Mouse (Mus musculus): ENCODE data around the gene Vav3. TPM values are rescaled to one million over a fixed set of nuclear protein-coding genes. Genes with fewer than 3 reads are reported as not detected.

Gene Vav3
- polyA plus RNA-seq, 1 experiment, result 2.6 TPM

- H3K4me3 ChIP-seq (ENCODE audit: insufficient read depth, low read length), result no peak overlapping the region
- H3K27ac ChIP-seq (ENCODE audit: insufficient read depth, low read length), result no peak overlapping the region
- TF ChIP-seq CTCF (IDR thresholded peaks at IDR 0.05; ENCODE audit: borderline replicate concordance, insufficient read depth, low read length), result no peak
- H3K4me1 ChIP-seq (ENCODE audit: control insufficient read depth, insufficient read depth, low read length), result no peaks in the 10 kb centered on the region
These were observed 281.3 kb downstream of the Vav3 start for GRCm38 (mm10) chr3:109621721-109622120.

- Histone ChIP-seq H3K27ac (ENCODE audit: insufficient read depth, low read length) (no peak overlapping the region), H3K4me3 (ENCODE audit: insufficient read depth, low read length) (no peak overlapping the region), H3K4me1 (ENCODE audit: control insufficient read depth, insufficient read depth, low read length) (no peaks in the 10 kb centered on the region)
- no peak for TF ChIP-seq POLR2A (IDR thresholded peaks at IDR 0.05; ENCODE audit: low read depth, low read length)
- TF ChIP-seq CTCF (IDR thresholded peaks at IDR 0.05; ENCODE audit: borderline replicate concordance, insufficient read depth, low read length), result no peak
These were observed 281.9 kb downstream of the Vav3 start for GRCm38 (mm10) chr3:109622361-109622760.

GRCm38 (mm10) chr3:109622816-109623215 is 282.4 kb downstream of the Vav3 start:
- no peak for TF ChIP-seq CTCF (IDR thresholded peaks at IDR 0.05; ENCODE audit: borderline replicate concordance, insufficient read depth, low read length)
- no peak for TF ChIP-seq POLR2A (IDR thresholded peaks at IDR 0.05; ENCODE audit: low read depth, low read length)
- Histone ChIP-seq H3K27ac (ENCODE audit: insufficient read depth, low read length) (no peak overlapping the region), H3K4me1 (ENCODE audit: control insufficient read depth, insufficient read depth, low read length) (no peaks in the 10 kb centered on the region), H3K4me3 (ENCODE audit: insufficient read depth, low read length) (no peak overlapping the region)

GRCm38 (mm10) chr3:109623770-109624169 is 283.3 kb downstream of the Vav3 start:
- H3K27ac ChIP-seq (ENCODE audit: insufficient read depth, low read length), result no peak overlapping the region
- no peak overlapping the region for H3K4me3 ChIP-seq (ENCODE audit: insufficient read depth, low read length)
- no peak for TF ChIP-seq CTCF (IDR thresholded peaks at IDR 0.05; ENCODE audit: borderline replicate concordance, insufficient read depth, low read length)
- TF ChIP-seq POLR2A (IDR thresholded peaks at IDR 0.05; ENCODE audit: low read depth, low read length), result no peak
- H3K4me1 ChIP-seq (ENCODE audit: control insufficient read depth, insufficient read depth, low read length), result no peaks in the 10 kb centered on the region

GRCm38 (mm10) chr3:109636045-109636444 is 295.6 kb downstream of the Vav3 start:
- TF ChIP-seq CTCF (IDR thresholded peaks at IDR 0.05; ENCODE audit: borderline replicate concordance, insufficient read depth, low read length) (no peak), POLR2A (IDR thresholded peaks at IDR 0.05; ENCODE audit: low read depth, low read length) (no peak)
- H3K4me3 ChIP-seq (ENCODE audit: insufficient read depth, low read length), result no peak overlapping the region
- H3K27ac ChIP-seq (ENCODE audit: insufficient read depth, low read length), result no peak overlapping the region
- no peaks in the 10 kb centered on the region for H3K4me1 ChIP-seq (ENCODE audit: control insufficient read depth, insufficient read depth, low read length)

GRCm38 (mm10) chr3:109639386-109639785 is 298.9 kb downstream of the Vav3 start:
- H3K4me1 ChIP-seq (ENCODE audit: control insufficient read depth, insufficient read depth, low read length), result no peaks in the 10 kb centered on the region
- TF ChIP-seq POLR2A (IDR thresholded peaks at IDR 0.05; ENCODE audit: low read depth, low read length) (no peak), CTCF (IDR thresholded peaks at IDR 0.05; ENCODE audit: borderline replicate concordance, insufficient read depth, low read length) (no peak)
- H3K4me3 ChIP-seq (ENCODE audit: insufficient read depth, low read length), result no peak overlapping the region
- H3K27ac ChIP-seq (ENCODE audit: insufficient read depth, low read length), result no peak overlapping the region

GRCm38 (mm10) chr3:109640796-109641195 is 300.3 kb downstream of the Vav3 start:
- Histone ChIP-seq H3K4me1 (ENCODE audit: control insufficient read depth, insufficient read depth, low read length) (no peaks in the 10 kb centered on the region), H3K27ac (ENCODE audit: insufficient read depth, low read length) (no peak overlapping the region), H3K4me3 (ENCODE audit: insufficient read depth, low read length) (no peak overlapping the region)
- no peak for TF ChIP-seq CTCF (IDR thresholded peaks at IDR 0.05; ENCODE audit: borderline replicate concordance, insufficient read depth, low read length)
- no peak for TF ChIP-seq POLR2A (IDR thresholded peaks at IDR 0.05; ENCODE audit: low read depth, low read length)

GRCm38 (mm10) chr3:109648242-109648641 is 307.8 kb downstream of the Vav3 start:
- TF ChIP-seq POLR2A (IDR thresholded peaks at IDR 0.05; ENCODE audit: low read depth, low read length) (no peak), CTCF (IDR thresholded peaks at IDR 0.05; ENCODE audit: borderline replicate concordance, insufficient read depth, low read length) (no peak)
- H3K4me3 ChIP-seq (ENCODE audit: insufficient read depth, low read length), result no peak overlapping the region

GRCm38 (mm10) chr3:109651479-109651878 is 311.0 kb downstream of the Vav3 start:
- Histone ChIP-seq H3K4me1 (ENCODE audit: control insufficient read depth, insufficient read depth, low read length) (no peaks in the 10 kb centered on the region), H3K27ac (ENCODE audit: insufficient read depth, low read length) (no peak overlapping the region), H3K4me3 (ENCODE audit: insufficient read depth, low read length) (no peak overlapping the region)
- no peak for TF ChIP-seq POLR2A (IDR thresholded peaks at IDR 0.05; ENCODE audit: low read depth, low read length)
- no peak for TF ChIP-seq CTCF (IDR thresholded peaks at IDR 0.05; ENCODE audit: borderline replicate concordance, insufficient read depth, low read length)

More at GRCm38 (mm10) chr3:109648242-109648641, 307.8 kb downstream of the Vav3 start:
- H3K27ac ChIP-seq (ENCODE audit: insufficient read depth, low read length), result no peak overlapping the region
- H3K4me1 ChIP-seq (ENCODE audit: control insufficient read depth, insufficient read depth, low read length), result no peaks in the 10 kb centered on the region

GRCm38 (mm10) chr3:109652860-109653631 is 312.6 kb downstream of the Vav3 start:
- no peaks in the 10 kb centered on the region for H3K4me1 ChIP-seq (ENCODE audit: control insufficient read depth, insufficient read depth, low read length)
- TF ChIP-seq POLR2A (IDR thresholded peaks at IDR 0.05; ENCODE audit: low read depth, low read length) (no peak), CTCF (IDR thresholded peaks at IDR 0.05; ENCODE audit: borderline replicate concordance, insufficient read depth, low read length) (no peak)
- H3K4me3 ChIP-seq (ENCODE audit: insufficient read depth, low read length), result no peak overlapping the region

More at GRCm38 (mm10) chr3:109652860-109653631, 312.6 kb downstream of the Vav3 start:
- H3K27ac ChIP-seq (ENCODE audit: insufficient read depth, low read length), result no peak overlapping the region

All from embryonic fibroblast, embryonic 13.5 days (primary cell).